Mouse (Mus musculus): ENCODE data around the gene Glp2r. TPM values are rescaled to one million over a fixed set of nuclear protein-coding genes. Genes with fewer than 3 reads are reported as not detected.

The Glp2r gene
- polyA plus RNA-seq, 1 experiment from 2014 or later: 0.03 TPM

DNA sequence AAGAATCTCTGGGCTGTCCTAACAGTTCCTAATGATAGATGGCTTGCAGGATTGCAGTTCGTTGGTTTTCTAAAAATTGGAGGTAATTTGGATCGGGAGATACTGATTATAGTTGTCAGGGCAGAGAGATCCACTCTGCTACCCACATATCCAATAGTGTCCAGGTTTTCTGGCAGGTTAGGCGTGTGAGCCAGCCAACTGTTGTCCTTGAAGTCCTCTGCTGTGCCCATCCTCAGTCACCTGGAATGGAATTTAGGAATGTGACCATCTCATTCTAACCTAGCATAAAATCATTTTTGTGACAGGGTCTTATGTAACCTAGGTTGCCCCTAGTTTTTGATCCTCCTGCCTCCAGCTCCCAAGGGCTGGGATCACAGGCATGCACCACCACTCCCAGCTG is 127.5 kb downstream of the Glp2r start:
- no peak overlapping the region for H3K9ac ChIP-seq (ENCODE audit: low read depth, low read length)
- H3K4me1 ChIP-seq (ENCODE audit: control insufficient read depth, insufficient read depth, low read length): no peaks in the 10 kb centered on the region
- ATAC-seq (replicated peaks; ENCODE audit: insufficient number of reproducible peaks, low FRiP score, low TSS enrichment): no peak
- WGBS (ENCODE audit: insufficient replicate concordance): 86% methylated on average over 3 of the region's 3 CpGs
- H3K4me2 ChIP-seq: no peak overlapping the region
- H3K27ac ChIP-seq (ENCODE audit: low read depth, low read length): no peak overlapping the region
- H3K4me3 ChIP-seq (ENCODE audit: low read depth, low read length): no peak overlapping the region
- no peaks in the 10 kb centered on the region for H3K27me3 ChIP-seq (ENCODE audit: control insufficient read depth, insufficient read depth, low read length)
- no peaks in the 10 kb centered on the region for H3K36me3 ChIP-seq (ENCODE audit: control insufficient read depth, insufficient read depth, low read length)
- H3K9me3 ChIP-seq (replicated peaks; ENCODE audit: control insufficient read depth, low read length): no peaks in the 10 kb centered on the region

DNA sequence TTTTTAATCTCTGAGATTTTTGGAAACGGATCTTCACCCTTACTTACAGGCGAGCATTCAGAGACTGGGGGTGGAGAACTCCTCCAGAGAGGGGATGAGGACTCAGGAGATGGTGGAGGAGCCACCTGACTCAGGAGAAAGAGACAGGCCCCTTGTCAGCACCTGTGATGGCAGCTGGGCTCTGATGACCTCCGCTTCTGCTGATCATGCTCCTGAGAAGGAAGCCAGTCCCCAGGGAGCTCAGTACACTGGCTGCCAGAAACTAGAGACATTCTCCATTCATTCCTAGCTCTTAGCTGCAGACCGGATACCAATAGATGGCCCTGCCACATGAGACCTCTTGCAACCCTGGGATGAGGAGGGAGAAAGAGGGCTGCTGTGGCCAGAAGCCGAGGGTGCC is 128.1 kb downstream of the Glp2r start:
- 64% methylated on average over 5 of the region's 5 CpGs for WGBS (ENCODE audit: insufficient replicate concordance)
- H3K9ac ChIP-seq (ENCODE audit: low read depth, low read length): no peak overlapping the region
- no peak for ATAC-seq (replicated peaks; ENCODE audit: insufficient number of reproducible peaks, low FRiP score, low TSS enrichment)
- no peaks in the 10 kb centered on the region for H3K36me3 ChIP-seq (ENCODE audit: control insufficient read depth, insufficient read depth, low read length)
- H3K9me3 ChIP-seq (replicated peaks; ENCODE audit: control insufficient read depth, low read length): no peaks in the 10 kb centered on the region
- H3K4me3 ChIP-seq (ENCODE audit: low read depth, low read length): no peak overlapping the region
- no peaks in the 10 kb centered on the region for H3K4me1 ChIP-seq (ENCODE audit: control insufficient read depth, insufficient read depth, low read length)
- H3K4me2 ChIP-seq: no peak overlapping the region
- H3K27me3 ChIP-seq (ENCODE audit: control insufficient read depth, insufficient read depth, low read length): no peaks in the 10 kb centered on the region
- no peak overlapping the region for H3K27ac ChIP-seq (ENCODE audit: low read depth, low read length)

DNA sequence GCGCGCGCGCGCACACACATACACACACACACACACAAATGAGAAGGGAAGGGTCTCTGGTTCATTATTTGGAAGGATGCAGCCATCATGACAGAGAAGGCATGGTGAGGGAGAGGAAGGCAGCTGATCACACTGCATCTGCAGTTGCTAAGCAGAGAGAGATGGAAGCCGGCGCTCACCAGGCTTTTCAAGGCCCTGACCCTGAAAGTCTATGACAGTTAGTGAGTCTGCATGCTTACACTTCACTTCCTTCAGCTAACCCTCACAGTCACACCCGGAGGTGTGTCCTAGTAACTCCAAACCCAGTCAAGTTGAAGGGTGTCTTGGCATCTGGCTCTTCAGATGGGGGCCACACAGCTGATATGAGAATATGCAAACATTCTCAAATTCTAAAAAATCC is 128.5 kb downstream of the Glp2r start:
- H3K4me3 ChIP-seq (ENCODE audit: low read depth, low read length): no peak overlapping the region
- no peak for ATAC-seq (replicated peaks; ENCODE audit: insufficient number of reproducible peaks, low FRiP score, low TSS enrichment)
- 91% methylated on average over 8 of the region's 8 CpGs for WGBS (ENCODE audit: insufficient replicate concordance)
- H3K9me3 ChIP-seq (replicated peaks; ENCODE audit: control insufficient read depth, low read length): no peaks in the 10 kb centered on the region
- no peaks in the 10 kb centered on the region for H3K36me3 ChIP-seq (ENCODE audit: control insufficient read depth, insufficient read depth, low read length)
- no peaks in the 10 kb centered on the region for H3K27me3 ChIP-seq (ENCODE audit: control insufficient read depth, insufficient read depth, low read length)
- H3K27ac ChIP-seq (ENCODE audit: low read depth, low read length): no peak overlapping the region
- H3K9ac ChIP-seq (ENCODE audit: low read depth, low read length): no peak overlapping the region
- no peaks in the 10 kb centered on the region for H3K4me1 ChIP-seq (ENCODE audit: control insufficient read depth, insufficient read depth, low read length)
- H3K4me2 ChIP-seq: no peak overlapping the region

DNA sequence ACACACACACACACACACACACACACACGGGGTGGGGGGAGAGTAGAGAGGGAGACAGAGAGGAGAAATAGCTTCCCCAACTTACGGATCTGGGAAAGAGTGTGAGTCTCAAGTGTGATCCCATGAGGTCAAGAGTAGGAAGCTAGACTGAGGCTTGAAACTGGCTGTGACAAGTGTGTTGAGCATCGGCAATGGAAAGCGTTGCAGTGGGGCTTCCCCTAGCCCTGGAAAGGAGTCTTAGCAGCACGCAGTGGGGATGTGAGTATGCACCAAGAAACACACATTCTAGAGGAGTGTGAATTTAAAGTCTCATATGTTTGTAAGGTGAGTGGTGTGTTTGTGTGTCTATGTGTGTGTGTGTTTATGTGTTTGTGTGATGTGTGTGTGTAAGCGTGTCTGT is 130.7 kb downstream of the Glp2r start:
- WGBS (ENCODE audit: insufficient replicate concordance): 78% methylated on average over 6 of the region's 6 CpGs

DNA sequence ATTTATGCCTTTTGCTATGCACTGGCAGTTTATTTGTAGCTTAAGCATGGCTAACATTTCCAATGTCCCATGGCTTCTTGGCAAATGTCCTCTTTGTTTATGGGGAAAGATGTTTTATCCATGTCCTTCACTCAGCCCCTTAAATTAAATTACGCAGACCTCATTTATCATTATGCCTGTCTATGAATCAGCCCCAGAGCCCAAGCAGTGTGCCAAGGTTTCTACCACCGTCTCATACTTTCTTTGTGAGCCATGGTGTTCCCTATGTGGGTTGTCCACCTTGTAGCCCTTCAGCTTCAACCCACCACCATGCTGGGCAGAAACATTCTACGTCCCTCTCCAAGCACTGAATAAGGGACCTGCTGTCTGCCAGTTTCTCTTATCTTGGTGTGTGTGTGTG is 132.6 kb downstream of the Glp2r start:
- H3K4me2 ChIP-seq: no peak overlapping the region
- no peaks in the 10 kb centered on the region for H3K36me3 ChIP-seq (ENCODE audit: control insufficient read depth, insufficient read depth, low read length)
- WGBS (ENCODE audit: insufficient replicate concordance): 89% methylated on average over 3 of the region's 3 CpGs
- no peaks in the 10 kb centered on the region for H3K4me1 ChIP-seq (ENCODE audit: control insufficient read depth, insufficient read depth, low read length)
- no peak overlapping the region for H3K4me3 ChIP-seq (ENCODE audit: low read depth, low read length)
- H3K9ac ChIP-seq (ENCODE audit: low read depth, low read length): no peak overlapping the region
- no peaks in the 10 kb centered on the region for H3K9me3 ChIP-seq (replicated peaks; ENCODE audit: control insufficient read depth, low read length)
- H3K27me3 ChIP-seq (ENCODE audit: control insufficient read depth, insufficient read depth, low read length): no peaks in the 10 kb centered on the region
- no peak overlapping the region for H3K27ac ChIP-seq (ENCODE audit: low read depth, low read length)
- no peak for ATAC-seq (replicated peaks; ENCODE audit: insufficient number of reproducible peaks, low FRiP score, low TSS enrichment)

More for the DNA sequence above, 130.7 kb downstream of the Glp2r start:
- ATAC-seq (replicated peaks; ENCODE audit: insufficient number of reproducible peaks, low FRiP score, low TSS enrichment): no peak
- no peaks in the 10 kb centered on the region for H3K36me3 ChIP-seq (ENCODE audit: control insufficient read depth, insufficient read depth, low read length)
- H3K9ac ChIP-seq (ENCODE audit: low read depth, low read length): no peak overlapping the region
- H3K4me3 ChIP-seq (ENCODE audit: low read depth, low read length): no peak overlapping the region
- no peaks in the 10 kb centered on the region for H3K4me1 ChIP-seq (ENCODE audit: control insufficient read depth, insufficient read depth, low read length)
- no peak overlapping the region for H3K27ac ChIP-seq (ENCODE audit: low read depth, low read length)
- H3K9me3 ChIP-seq (replicated peaks; ENCODE audit: control insufficient read depth, low read length): no peaks in the 10 kb centered on the region
- H3K27me3 ChIP-seq (ENCODE audit: control insufficient read depth, insufficient read depth, low read length): no peaks in the 10 kb centered on the region
- H3K4me2 ChIP-seq: no peak overlapping the region

DNA sequence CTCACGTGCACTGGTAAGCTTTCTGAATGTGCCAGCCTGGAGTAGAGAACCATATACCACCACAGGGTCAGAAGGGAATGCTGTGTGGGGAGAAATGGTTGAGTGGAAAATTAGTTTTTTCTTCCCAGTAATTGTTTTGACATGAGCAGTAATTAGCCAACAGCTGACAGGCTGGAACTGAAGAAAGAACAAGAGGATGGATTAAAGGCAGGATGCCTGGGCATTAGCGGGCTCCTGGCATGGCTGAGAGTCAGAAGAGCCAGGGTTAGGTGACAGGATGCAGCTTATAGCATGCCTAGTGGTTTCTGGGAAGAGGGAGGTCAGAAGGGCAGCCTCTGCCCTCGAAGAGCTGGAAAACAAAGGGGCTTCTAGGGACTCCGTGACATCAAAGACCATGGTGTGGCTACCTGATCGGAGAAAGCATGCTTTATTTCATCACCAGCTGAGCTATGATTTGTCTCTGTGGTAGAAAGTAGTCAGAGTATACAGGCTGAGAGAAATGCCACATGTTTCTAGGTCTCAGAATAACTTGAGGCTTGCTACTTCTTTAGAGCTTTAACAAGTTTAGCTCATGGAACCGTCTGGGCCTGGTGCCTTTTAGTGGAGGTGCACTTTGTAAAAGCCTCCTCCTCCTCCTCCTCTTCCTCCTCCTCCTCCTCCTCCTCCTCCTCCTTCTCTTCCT is 133.9 kb downstream of the Glp2r start:
- 56% methylated on average over 6 of the region's 6 CpGs for WGBS (ENCODE audit: insufficient replicate concordance)
- ATAC-seq (replicated peaks; ENCODE audit: insufficient number of reproducible peaks, low FRiP score, low TSS enrichment): no peak
- no peak overlapping the region for H3K27ac ChIP-seq (ENCODE audit: low read depth, low read length)
- H3K36me3 ChIP-seq (ENCODE audit: control insufficient read depth, insufficient read depth, low read length): no peaks in the 10 kb centered on the region
- no peaks in the 10 kb centered on the region for H3K4me1 ChIP-seq (ENCODE audit: control insufficient read depth, insufficient read depth, low read length)
- no peak overlapping the region for H3K4me2 ChIP-seq
- no peaks in the 10 kb centered on the region for H3K27me3 ChIP-seq (ENCODE audit: control insufficient read depth, insufficient read depth, low read length)
- H3K4me3 ChIP-seq (ENCODE audit: low read depth, low read length): no peak overlapping the region
- no peaks in the 10 kb centered on the region for H3K9me3 ChIP-seq (replicated peaks; ENCODE audit: control insufficient read depth, low read length)
- H3K9ac ChIP-seq (ENCODE audit: low read depth, low read length): no peak overlapping the region

DNA sequence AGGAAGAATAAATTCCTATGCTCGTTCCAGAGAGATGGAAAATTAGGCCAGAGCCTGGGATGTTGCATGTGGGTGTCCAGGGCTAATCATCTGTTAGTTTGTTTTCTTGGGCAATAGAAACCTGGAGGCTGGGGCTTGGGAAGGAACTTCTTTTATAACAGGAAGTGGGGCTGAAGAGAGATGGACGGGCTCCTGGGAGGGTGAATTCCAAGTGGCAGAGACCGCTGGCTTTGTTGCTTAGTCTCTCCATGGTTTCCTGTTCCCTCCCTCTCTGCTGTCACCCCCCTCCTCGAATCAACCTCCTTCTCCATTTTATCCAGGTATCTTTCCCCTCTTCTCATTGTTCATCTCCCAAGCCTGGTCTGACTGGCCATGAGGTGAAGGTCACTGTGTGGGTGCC is 134.8 kb downstream of the Glp2r start:
- Histone ChIP-seq H3K27me3 (ENCODE audit: control insufficient read depth, insufficient read depth, low read length) (no peaks in the 10 kb centered on the region), H3K36me3 (ENCODE audit: control insufficient read depth, insufficient read depth, low read length) (no peaks in the 10 kb centered on the region), H3K27ac (ENCODE audit: low read depth, low read length) (no peak overlapping the region), H3K4me2 (no peak overlapping the region), H3K4me1 (ENCODE audit: control insufficient read depth, insufficient read depth, low read length) (no peaks in the 10 kb centered on the region), H3K9me3 (replicated peaks; ENCODE audit: control insufficient read depth, low read length) (no peaks in the 10 kb centered on the region), H3K4me3 (ENCODE audit: low read depth, low read length) (no peak overlapping the region), H3K9ac (ENCODE audit: low read depth, low read length) (no peak overlapping the region)
- WGBS (ENCODE audit: insufficient replicate concordance): 60% methylated on average over 4 of the region's 4 CpGs
- ATAC-seq (replicated peaks; ENCODE audit: insufficient number of reproducible peaks, low FRiP score, low TSS enrichment): no peak

DNA sequence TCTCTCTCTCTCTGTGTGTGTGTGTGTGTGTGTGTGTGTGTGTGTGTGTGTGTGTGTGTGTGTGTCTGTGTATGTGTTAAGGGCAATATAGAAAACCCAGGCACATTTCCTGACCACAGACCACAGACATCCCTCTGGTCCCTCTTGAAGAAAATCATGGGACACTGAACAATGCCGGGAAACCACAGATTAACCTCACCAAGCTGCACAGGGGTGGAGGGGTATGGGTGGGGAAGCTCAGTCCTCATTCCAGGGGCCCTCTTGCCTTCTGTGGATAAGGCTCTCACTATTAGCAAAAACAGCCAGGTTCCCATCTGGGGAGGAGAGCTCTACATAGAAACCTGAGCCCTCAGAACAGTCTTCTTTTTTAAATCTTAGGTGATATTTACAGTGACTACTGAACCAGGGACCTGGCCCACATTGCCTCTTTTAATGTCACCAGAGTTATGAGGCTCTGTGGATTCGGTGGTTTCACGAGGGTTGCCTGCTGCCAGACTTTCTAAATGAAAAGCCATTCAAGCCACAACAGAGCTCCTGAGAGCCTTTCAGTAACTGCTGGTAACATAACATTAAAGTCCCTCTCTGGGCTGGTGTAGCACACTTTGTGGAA is 137.2 kb downstream of the Glp2r start:
- ATAC-seq (replicated peaks; ENCODE audit: insufficient number of reproducible peaks, low FRiP score, low TSS enrichment): no peak
- Histone ChIP-seq H3K4me3 (ENCODE audit: low read depth, low read length) (no peak overlapping the region), H3K9ac (ENCODE audit: low read depth, low read length) (no peak overlapping the region), H3K4me2 (no peak overlapping the region), H3K36me3 (ENCODE audit: control insufficient read depth, insufficient read depth, low read length) (no peaks in the 10 kb centered on the region), H3K27me3 (ENCODE audit: control insufficient read depth, insufficient read depth, low read length) (no peaks in the 10 kb centered on the region), H3K4me1 (ENCODE audit: control insufficient read depth, insufficient read depth, low read length) (no peaks in the 10 kb centered on the region), H3K9me3 (replicated peaks; ENCODE audit: control insufficient read depth, low read length) (no peaks in the 10 kb centered on the region), H3K27ac (ENCODE audit: low read depth, low read length) (no peak overlapping the region)
- 69% methylated on average over 3 of the region's 3 CpGs for WGBS (ENCODE audit: insufficient replicate concordance)

DNA sequence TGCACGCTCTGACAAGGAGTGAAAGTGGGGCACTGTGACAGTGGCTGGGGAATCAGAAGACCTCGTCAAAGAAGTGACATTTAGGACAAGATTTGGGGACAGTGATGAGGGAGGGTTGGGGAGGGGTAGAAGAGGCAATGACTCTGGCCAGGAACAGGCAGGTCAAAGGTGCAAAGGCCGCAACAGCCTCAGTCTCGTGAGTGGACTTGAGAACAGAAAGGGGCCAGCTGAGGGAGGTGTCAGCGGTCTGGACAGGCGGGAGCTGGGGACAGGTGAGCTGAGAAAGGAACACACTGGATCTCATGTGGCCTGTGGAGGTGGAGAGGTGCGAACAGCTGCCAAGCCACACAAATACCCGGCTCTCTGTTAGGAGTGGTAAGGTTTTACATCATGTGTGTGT is 138.0 kb downstream of the Glp2r start:
- Histone ChIP-seq H3K9ac (ENCODE audit: low read depth, low read length) (no peak overlapping the region), H3K4me3 (ENCODE audit: low read depth, low read length) (no peak overlapping the region), H3K27me3 (ENCODE audit: control insufficient read depth, insufficient read depth, low read length) (no peaks in the 10 kb centered on the region), H3K4me2 (no peak overlapping the region), H3K36me3 (ENCODE audit: control insufficient read depth, insufficient read depth, low read length) (no peaks in the 10 kb centered on the region), H3K9me3 (replicated peaks; ENCODE audit: control insufficient read depth, low read length) (no peaks in the 10 kb centered on the region), H3K27ac (ENCODE audit: low read depth, low read length) (no peak overlapping the region), H3K4me1 (ENCODE audit: control insufficient read depth, insufficient read depth, low read length) (0 out of 2 replicates have a peak, but pooled peaks cover 4% of the 10 kb centered on the region)
- no peak for ATAC-seq (replicated peaks; ENCODE audit: insufficient number of reproducible peaks, low FRiP score, low TSS enrichment)
- WGBS (ENCODE audit: insufficient replicate concordance): 70% methylated on average over 8 of the region's 8 CpGs

All from heart, embryonic 11.5 days (tissue).